Comparison of ENCODE assay signal across 16 mouse cellular contexts in genomic region chr7:17028923-17029322, GRCm38 (mm10). TPM values are rescaled to one million over a fixed set of nuclear protein-coding genes. Genes with fewer than 3 reads are reported as not detected.
DNase-seq lines count a peak whose midpoint lies in the region; ATAC-seq and TF ChIP-seq lines count a peak whose summit lies in the region.
"Had no signal": no experiment of that assay in that cellular context is flagged by ENCODE, and none has a peak within 500 bp of the region (broad histone marks: within the 10 kb centered on the region; RNA-seq: fewer than 3 reads in every experiment).

No protein-coding gene starts in this region.

- H3K36me3 ChIP-seq in kidney, embryonic 15.5 days = peaks cover 38% of the 10 kb centered on the region
- peaks cover 5% of the 10 kb centered on the region; the same call in 1 of the 2 replicates for H3K36me3 ChIP-seq in forebrain, postnatal 0 days (ENCODE audit: insufficient read depth)

- TF ChIP-seq CTCF in forebrain, postnatal 0 days (IDR thresholded peaks at IDR 0.05; ENCODE audit: low read depth) = no peak

- H3K4me1 ChIP-seq in kidney, embryonic 15.5 days = peaks cover 34% of the 10 kb centered on the region
- peaks cover 11% of the 10 kb centered on the region; the same call in 1 of the 2 replicates for H3K4me1 ChIP-seq in forebrain, postnatal 0 days (ENCODE audit: insufficient read depth)

- peak; percentile 23; the same call in 1 of the 2 replicates for ATAC-seq in frontal cortex, adult (ENCODE audit: low TSS enrichment)
- ATAC-seq in kidney, embryonic 15.5 days (replicated peaks; ENCODE audit: low FRiP score) = no peak
- ATAC-seq in forebrain, postnatal 0 days = no peak

- H3K4me3 ChIP-seq in kidney, embryonic 15.5 days (replicated peaks) = no peak overlapping the region
- no peak overlapping the region for H3K4me3 ChIP-seq in forebrain, postnatal 0 days (ENCODE audit: low read depth, low read length)

- H3K27ac ChIP-seq in kidney, embryonic 15.5 days = peak overlapping the region; percentile 91; the same call in 1 of the 2 replicates
- H3K27ac ChIP-seq in forebrain, postnatal 0 days (ENCODE audit: low read depth, low read length) = no peak overlapping the region
- H3K27ac ChIP-seq: hindbrain, embryonic 12.5 days had no signal

- H3K27me3 ChIP-seq in kidney, embryonic 15.5 days = no peaks in the 10 kb centered on the region
- no peaks in the 10 kb centered on the region for H3K27me3 ChIP-seq in forebrain, postnatal 0 days (ENCODE audit: insufficient read depth, low read length)
- H3K27me3 ChIP-seq: hindbrain, embryonic 12.5 days had no signal

- no peak for DNase-seq in frontal cortex, postnatal 14 days (ENCODE audit: low spot score in 2 of 2)
- no peak for DNase-seq in kidney, adult 18-20 months
- DNase-seq in right cerebral cortex, adult 18-20 months = peak; percentile 63
- no peak for DNase-seq in right cerebral cortex, postnatal 25 days
- no peak for DNase-seq in testis, postnatal 14 days (ENCODE audit: low spot score)
- no peak for DNase-seq in forebrain, postnatal 0 days
- DNase-seq: adrenal gland, adult 2 months; cerebellum, adult 8-10 months; gastrocnemius, postnatal 25 days; kidney, postnatal 10 days; right cerebral cortex, postnatal 14 days; thymus, adult 18-20 months had no signal

- no peak overlapping the region for H3K4me2 ChIP-seq in kidney, embryonic 15.5 days
- H3K4me2 ChIP-seq in forebrain, postnatal 0 days (ENCODE audit: low read depth) = no peak overlapping the region

- 79% methylated on average over 7 of the region's 7 CpGs for WGBS in kidney, embryonic 15.5 days
- WGBS in forebrain, postnatal 0 days = 67% methylated on average over 7 of the region's 7 CpGs

- no peaks in the 10 kb centered on the region for H3K9me3 ChIP-seq in kidney, embryonic 15.5 days (replicated peaks)
- no peaks in the 10 kb centered on the region for H3K9me3 ChIP-seq in forebrain, postnatal 0 days (ENCODE audit: low read length)
- H3K9me3 ChIP-seq: hindbrain, embryonic 12.5 days had no signal

- no peak overlapping the region for H3K9ac ChIP-seq in kidney, embryonic 15.5 days
- no peak overlapping the region for H3K9ac ChIP-seq in forebrain, postnatal 0 days
- H3K9ac ChIP-seq: hindbrain, embryonic 12.5 days had no signal

RNA-seq across cellular contexts. Expression of gene Ppp5c, which starts 1.2 kb away (rescaled TPM):
- 110 and 115 TPM in 2 replicates for polyA plus RNA-seq in kidney, embryonic 15.5 days (2015; fragmentation: Nextera tagmentation; extraction: Ambion mirVana)
- total RNA-seq in forebrain, postnatal 0 days (2014; rRNA removed) = 56.6 and 65.7 TPM in 2 replicates
- 129 and 137 TPM in 2 replicates for polyA plus RNA-seq in forebrain, postnatal 0 days (2015; fragmentation: Nextera tagmentation; extraction: Ambion mirVana)

RNA-seq across cellular contexts. Expression of gene Hif3a, which starts 33.3 kb away (rescaled TPM):
- polyA plus RNA-seq in kidney, embryonic 15.5 days (2015; fragmentation: Nextera tagmentation; extraction: Ambion mirVana) = 18.4 and 22.5 TPM in 2 replicates
- 7.2 and 12.2 TPM in 2 replicates for total RNA-seq in forebrain, postnatal 0 days (2014; rRNA removed)
- polyA plus RNA-seq in forebrain, postnatal 0 days (2015; fragmentation: Nextera tagmentation; extraction: Ambion mirVana) = 1.1 and 2.0 TPM in 2 replicates

RNA-seq across cellular contexts. Expression of gene Ccdc8, which starts 36.4 kb away (rescaled TPM):
- 35.7 and 41.2 TPM in 2 replicates for polyA plus RNA-seq in kidney, embryonic 15.5 days (2015; fragmentation: Nextera tagmentation; extraction: Ambion mirVana)
- total RNA-seq in forebrain, postnatal 0 days (2014; rRNA removed) = 4.0 and 5.2 TPM in 2 replicates
- 1.5 and 2.0 TPM in 2 replicates for polyA plus RNA-seq in forebrain, postnatal 0 days (2015; fragmentation: Nextera tagmentation; extraction: Ambion mirVana)

RNA-seq across cellular contexts. Expression of gene Psg16, which starts 44.9 kb away (rescaled TPM):
- 0.09 and 0.13 TPM in 2 replicates for polyA plus RNA-seq in kidney, embryonic 15.5 days (2015; fragmentation: Nextera tagmentation; extraction: Ambion mirVana)
- 2.3 and 5.1 TPM in 2 replicates for total RNA-seq in forebrain, postnatal 0 days (2014; rRNA removed)
- 3.3 and 5.7 TPM in 2 replicates for polyA plus RNA-seq in forebrain, postnatal 0 days (2015; fragmentation: Nextera tagmentation; extraction: Ambion mirVana)
- total RNA-seq: liver, adult 2 months had no signal
- polyA plus RNA-seq: liver, adult 2 months had no signal

RNA-seq across cellular contexts. Expression of gene Gm42372, which starts 46.0 kb away (rescaled TPM):
- 0.23 and 0.31 TPM in 2 replicates for polyA plus RNA-seq in kidney, embryonic 15.5 days (2015; fragmentation: Nextera tagmentation; extraction: Ambion mirVana)
- 34.9 and 40.0 TPM in 2 replicates for total RNA-seq in forebrain, postnatal 0 days (2014; rRNA removed)
- polyA plus RNA-seq in forebrain, postnatal 0 days (2015; fragmentation: Nextera tagmentation; extraction: Ambion mirVana) = 4.0 and 5.9 TPM in 2 replicates
- total RNA-seq: gastrocnemius, postnatal 25 days; liver, adult 2 months had no signal
- polyA plus RNA-seq: liver, adult 2 months had no signal

Comparison
In these comparisons a context has a peak if more than half of its experiments do, and no peak if none do; other contexts are left out.
1. RNA of gene Ccdc8, which starts 36.4 kb away (polyA plus RNA-seq): 35.7 to 41.2 TPM in kidney, embryonic 15.5 days; 1.5 to 2.0 TPM in forebrain, postnatal 0 days; every median in the first group is over 10 times any median in the second.